Mouse (Mus musculus) small intestine, adult 2 months (tissue): Measurements from ENCODE around the gene Recql. TPM values are rescaled to one million over a fixed set of nuclear protein-coding genes. Genes with fewer than 3 reads are reported as not detected.

ENCODE experiments used
- H3K27ac ChIP-seq: fragments of 200-500 bp; 2 replicates; pipeline ENCODE4 v1.5.1; 2012; ENCODE audit warnings: low read depth, low read length, control low read depth, inconsistent platforms; ENCODE audit not compliant: insufficient read depth
- H3K27me3 ChIP-seq: fragments of 200-500 bp; 2 replicates; pipeline ENCODE4 v1.6.1; 2012; ENCODE audit warnings: mild to moderate bottlenecking, moderate library complexity, low read length, inconsistent platforms; ENCODE audit not compliant: control insufficient read depth, insufficient read depth
- H3K36me3 ChIP-seq: fragments of 200-500 bp; 2 replicates; pipeline ENCODE4 v1.6.1; 2012; ENCODE audit warnings: mild to moderate bottlenecking, low read length, control low read depth, inconsistent platforms; ENCODE audit not compliant: control insufficient read depth, insufficient read depth
- H3K4me1 ChIP-seq: fragments of 200-500 bp; 2 replicates; pipeline ENCODE4 v1.6.1; 2012; ENCODE audit warnings: low read length, inconsistent platforms, mixed read lengths; ENCODE audit not compliant: control insufficient read depth, insufficient read depth, insufficient read length
- H3K4me3 ChIP-seq: fragments of 200-500 bp; 2 replicates; pipeline ENCODE4 v1.5.1; 2012; ENCODE audit warnings: low read depth, mild to moderate bottlenecking, control low read depth, inconsistent platforms, low read length, moderate library complexity
- CTCF ChIP-seq: fragments of 200-500 bp; IDR thresholded peaks from 2 replicates; pipeline ENCODE4 v1.5.1; 2012; ENCODE audit warnings: low read depth, mild to moderate bottlenecking, control low read depth, inconsistent platforms, low read length, moderate library complexity, mixed read lengths; ENCODE audit not compliant: insufficient replicate concordance, insufficient read length; ENCODE audit errors: extremely low read depth
- POLR2A ChIP-seq: fragments of 200-500 bp; IDR thresholded peaks from 2 replicates; pipeline ENCODE4 v1.6.1; 2012; ENCODE audit warnings: low read depth, mild to moderate bottlenecking, control low read depth, inconsistent platforms, low read length, moderate library complexity
- WGBS: fragments of 180-500 bp; shearing (Covaris S2); methylation state at CpG from one replicate; pipeline ENCODE4 v1.1.7; 2018; 5-methylcytosine and 5-hydroxymethylcytosine counted together
- polyA plus RNA-seq: library from polyadenylated mRNA; depleted of rRNA; stranded (reverse); fragments of >200 nt; gene quantifications from 2 replicates; pipeline ENCODE4 v1.2.3, GENCODE M21; 2012; rRNA removed

The Recql gene
- 1.5 and 2.1 TPM in 2 replicates for polyA plus RNA-seq

GRCm38 (mm10) chr6:142387011-142387754 is at the start of gene Recql, which contains the start of gene Golt1b:
TSS of gene Recql (minus strand) at chr6:142387087.
TSS of gene Golt1b (plus strand) at chr6:142387221.
- no peaks in the 10 kb centered on the region for H3K4me1 ChIP-seq
- no peak within 1 kb of the TSS for H3K27ac ChIP-seq
- TF ChIP-seq POLR2A (0 out of 2 replicates have a peak, but pooled peaks have one; percentile 49), CTCF (no peak)
- WGBS: under 1% methylated on average over 83 of the region's 87 CpGs
- H3K36me3 ChIP-seq: no peaks in the 10 kb centered on the region
- no peaks in the 10 kb centered on the region for H3K27me3 ChIP-seq
- H3K4me3 ChIP-seq: peak within 1 kb of the TSS; percentile 94

- Histone ChIP-seq H3K27ac (no peak overlapping the region), H3K4me3 (no peak overlapping the region), H3K4me1 (no peaks in the 10 kb centered on the region), H3K27me3 (no peaks in the 10 kb centered on the region), H3K36me3 (no peaks in the 10 kb centered on the region)
- TF ChIP-seq CTCF (no peak), POLR2A (no peak)
Observed at GRCm38 (mm10) chr6:142429072-142429471, 42.2 kb upstream of the Recql start.

- Histone ChIP-seq H3K4me3 (no peak overlapping the region), H3K4me1 (no peaks in the 10 kb centered on the region), H3K36me3 (no peaks in the 10 kb centered on the region), H3K27ac (no peak overlapping the region), H3K27me3 (no peaks in the 10 kb centered on the region)
- WGBS: 70% methylated on average over 7 of the region's 7 CpGs
- TF ChIP-seq CTCF (no peak), POLR2A (no peak)
Observed at GRCm38 (mm10) chr6:142424976-142425375, 38.1 kb upstream of the Recql start.

- Histone ChIP-seq H3K4me1 (no peaks in the 10 kb centered on the region), H3K27ac (no peak overlapping the region), H3K27me3 (peaks cover 13% of the 10 kb centered on the region), H3K36me3 (no peaks in the 10 kb centered on the region), H3K4me3 (no peak overlapping the region)
- TF ChIP-seq CTCF (no peak), POLR2A (no peak)
- 5% methylated on average over 24 of the region's 24 CpGs for WGBS
Observed at GRCm38 (mm10) chr6:142414597-142414996, 27.7 kb upstream of the Recql start.

GRCm38 (mm10) chr6:142413845-142414244 is 27.0 kb upstream of the Recql start:
- Histone ChIP-seq H3K27ac (no peak overlapping the region), H3K27me3 (peaks cover 13% of the 10 kb centered on the region), H3K4me3 (no peak overlapping the region), H3K36me3 (no peaks in the 10 kb centered on the region), H3K4me1 (no peaks in the 10 kb centered on the region)
- TF ChIP-seq POLR2A: no peak
- TF ChIP-seq CTCF: no peak
- 24% methylated on average over 12 of the region's 12 CpGs for WGBS

GRCm38 (mm10) chr6:142412906-142413491 is 26.1 kb upstream of the Recql start, which contains the start of gene Spx:
TSS of gene Spx (plus strand) at chr6:142413441.
- 68% methylated on average over 11 of the region's 11 CpGs for WGBS
- H3K4me3 ChIP-seq: no peak within 1 kb of the TSS
- TF ChIP-seq CTCF: no peak
- no peak for TF ChIP-seq POLR2A
- no peaks in the 10 kb centered on the region for H3K4me1 ChIP-seq
- no peaks in the 10 kb centered on the region for H3K36me3 ChIP-seq
- no peak within 1 kb of the TSS for H3K27ac ChIP-seq
- H3K27me3 ChIP-seq: peaks cover 13% of the 10 kb centered on the region

GRCm38 (mm10) chr6:142411140-142411539 is 24.3 kb upstream of the Recql start:
- WGBS: 24% methylated on average over 1 of the region's 1 CpGs

More at GRCm38 (mm10) chr6:142411140-142411539, 24.3 kb upstream of the Recql start:
- Histone ChIP-seq H3K4me1 (no peaks in the 10 kb centered on the region), H3K27me3 (peaks cover 13% of the 10 kb centered on the region), H3K27ac (no peak overlapping the region), H3K36me3 (no peaks in the 10 kb centered on the region), H3K4me3 (no peak overlapping the region)
- TF ChIP-seq POLR2A: no peak
- TF ChIP-seq CTCF: no peak
